Mouse (Mus musculus): ENCODE measurements around the gene Nufip2. TPM values are rescaled to one million over a fixed set of nuclear protein-coding genes. Genes with fewer than 3 reads are reported as not detected.
"Not testable (repeated sequence)": the region's sequence is repeated elsewhere in the genome, so short reads cannot be mapped to it uniquely, and the experiment has no call there.

Nufip2 gene
- 4.6 and 5.3 TPM in 2 replicates for polyA plus RNA-seq (2014; fragmentation: Nextera tagmentation; extraction: Ambion mirVana)

DNA sequence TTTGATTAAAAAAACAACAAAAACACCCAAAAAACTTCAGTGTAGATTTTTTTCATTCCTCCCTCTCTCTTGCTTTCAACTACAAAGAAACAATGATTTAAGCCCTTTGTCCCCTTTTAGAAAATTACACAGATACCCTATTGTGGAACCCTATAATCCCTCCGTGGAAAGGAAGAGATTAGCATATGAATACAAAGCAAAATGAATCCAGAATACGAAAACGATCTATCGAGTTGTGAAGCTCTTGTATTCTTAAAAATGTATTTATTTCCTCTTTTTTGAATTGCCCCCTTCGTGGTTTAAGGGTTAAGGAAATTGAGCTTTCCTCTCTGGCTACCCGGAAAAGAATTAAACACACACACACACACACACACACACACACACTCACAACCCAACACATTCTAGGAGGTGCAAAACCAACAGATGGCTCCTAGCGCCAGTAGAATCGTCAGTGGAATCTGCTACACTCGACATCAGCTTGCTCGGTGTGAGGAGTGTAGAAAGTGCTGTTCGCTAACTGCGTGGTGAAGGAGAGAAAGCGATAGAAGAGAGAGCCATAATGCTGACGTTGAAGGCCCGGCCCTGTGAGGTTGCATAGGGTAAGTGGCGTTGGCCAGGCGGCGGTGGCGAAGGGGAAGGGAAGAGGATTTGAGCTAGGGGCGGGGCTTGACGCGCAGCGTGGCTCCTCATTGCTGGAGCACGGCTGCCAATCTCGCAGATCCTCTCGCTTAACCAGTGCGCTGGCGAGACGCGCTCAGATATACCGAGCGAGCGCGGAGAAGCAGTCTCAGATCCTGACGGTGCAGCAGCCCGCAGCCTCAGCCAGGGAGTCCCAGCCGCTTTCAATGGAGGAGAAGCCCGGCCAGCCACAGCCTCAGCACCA is at the start of gene Nufip2:
TSS of gene Nufip2 (plus strand) at position 773 of the 883 bp plus-strand sequence.
- Histone ChIP-seq H3K4me3 (ENCODE audit: low read depth, low read length) (peak within 1 kb of the TSS; percentile 71), H3K4me1 (replicated peaks; ENCODE audit: control insufficient read depth, insufficient read depth, low read length) (peaks cover 4% of the 10 kb centered on the region), H3K9ac (ENCODE audit: low read depth, low read length) (peak within 1 kb of the TSS; percentile 98), H3K9me3 (ENCODE audit: control insufficient read depth, low read length) (no peaks in the 10 kb centered on the region), H3K4me2 (peak within 1 kb of the TSS; percentile 69), H3K36me3 (ENCODE audit: control insufficient read depth, insufficient read depth, low read length) (peaks cover 2% of the 10 kb centered on the region; the same call in 1 of the 2 replicates), H3K27ac (ENCODE audit: low read depth, low read length) (peak within 1 kb of the TSS; percentile 96), H3K27me3 (replicated peaks; ENCODE audit: control insufficient read depth, insufficient read depth, low read length) (no peaks in the 10 kb centered on the region)
- under 1% methylated on average over 38 of the region's 38 CpGs for WGBS
- ATAC-seq (replicated peaks; ENCODE audit: low FRiP score): peak; percentile 98
- DNase-seq (ENCODE audit: low spot score): peak; percentile 97

DNA sequence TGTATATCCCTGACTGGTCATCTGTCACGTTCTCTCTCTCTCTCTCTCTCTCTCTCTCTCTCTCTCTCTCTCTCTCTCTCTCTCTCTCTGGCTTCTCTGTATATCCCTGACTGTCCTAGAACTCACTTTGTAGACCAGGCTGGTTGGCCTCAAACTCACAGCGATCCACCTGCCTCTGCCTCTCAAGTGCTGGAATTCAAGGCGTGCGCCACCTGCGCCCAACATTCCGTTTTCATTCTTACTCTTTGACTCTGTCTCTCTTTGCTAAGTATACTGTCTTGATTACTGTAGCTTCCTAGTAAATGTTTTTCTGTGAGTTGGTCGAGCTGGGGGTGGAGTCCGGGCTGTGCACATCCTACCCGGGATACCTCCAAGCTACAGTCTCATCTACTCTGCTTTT is 44.6 kb upstream of the Nufip2 start:
- H3K4me1 ChIP-seq (replicated peaks; ENCODE audit: control insufficient read depth, insufficient read depth, low read length): no peaks in the 10 kb centered on the region
- 77% methylated on average over 9 of the region's 9 CpGs for WGBS
- no peak overlapping the region for H3K27ac ChIP-seq (ENCODE audit: low read depth, low read length)
- H3K27me3 ChIP-seq (replicated peaks; ENCODE audit: control insufficient read depth, insufficient read depth, low read length): no peaks in the 10 kb centered on the region
- ATAC-seq (replicated peaks; ENCODE audit: low FRiP score) (no peak), DNase-seq (ENCODE audit: low spot score) (no peak)
- H3K9me3 ChIP-seq (ENCODE audit: control insufficient read depth, low read length): no peaks in the 10 kb centered on the region
- H3K36me3 ChIP-seq (ENCODE audit: control insufficient read depth, insufficient read depth, low read length): no peaks in the 10 kb centered on the region
- no peak overlapping the region for H3K4me3 ChIP-seq (ENCODE audit: low read depth, low read length)
- no peak overlapping the region for H3K9ac ChIP-seq (ENCODE audit: low read depth, low read length)
- H3K4me2 ChIP-seq: no peak overlapping the region

DNA sequence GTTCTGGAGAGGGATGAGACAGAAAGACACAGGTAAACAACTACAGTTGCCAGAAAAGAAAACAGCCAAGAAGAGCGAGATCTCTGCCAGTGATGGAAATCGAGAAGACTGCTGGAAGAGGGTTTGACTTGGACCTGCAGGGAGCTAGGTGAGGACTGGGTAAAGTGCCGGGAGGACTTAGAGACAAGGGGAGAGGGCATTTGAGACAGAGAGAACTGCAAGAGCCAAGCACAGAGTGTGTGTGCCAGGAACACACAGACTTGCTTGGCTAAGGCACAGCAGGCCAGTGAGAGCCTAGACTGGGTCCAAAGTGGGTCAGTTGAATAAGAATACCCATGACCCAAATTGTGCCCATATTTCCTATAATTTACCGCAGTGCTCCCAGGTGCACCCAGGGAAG is 40.5 kb upstream of the Nufip2 start:
- no peaks in the 10 kb centered on the region for H3K9me3 ChIP-seq (ENCODE audit: control insufficient read depth, low read length)
- no peaks in the 10 kb centered on the region for H3K27me3 ChIP-seq (replicated peaks; ENCODE audit: control insufficient read depth, insufficient read depth, low read length)
- no peak overlapping the region for H3K9ac ChIP-seq (ENCODE audit: low read depth, low read length)
- no peak overlapping the region for H3K4me3 ChIP-seq (ENCODE audit: low read depth, low read length)
- H3K4me1 ChIP-seq (replicated peaks; ENCODE audit: control insufficient read depth, insufficient read depth, low read length): no peaks in the 10 kb centered on the region
- no peaks in the 10 kb centered on the region for H3K36me3 ChIP-seq (ENCODE audit: control insufficient read depth, insufficient read depth, low read length)
- 78% methylated on average over 4 of the region's 4 CpGs for whole genome bisulfite sequencing
- DNase-seq (ENCODE audit: low spot score) (no peak), ATAC-seq (replicated peaks; ENCODE audit: low FRiP score) (no peak)
- H3K27ac ChIP-seq (ENCODE audit: low read depth, low read length): no peak overlapping the region
- no peak overlapping the region for H3K4me2 ChIP-seq

DNA sequence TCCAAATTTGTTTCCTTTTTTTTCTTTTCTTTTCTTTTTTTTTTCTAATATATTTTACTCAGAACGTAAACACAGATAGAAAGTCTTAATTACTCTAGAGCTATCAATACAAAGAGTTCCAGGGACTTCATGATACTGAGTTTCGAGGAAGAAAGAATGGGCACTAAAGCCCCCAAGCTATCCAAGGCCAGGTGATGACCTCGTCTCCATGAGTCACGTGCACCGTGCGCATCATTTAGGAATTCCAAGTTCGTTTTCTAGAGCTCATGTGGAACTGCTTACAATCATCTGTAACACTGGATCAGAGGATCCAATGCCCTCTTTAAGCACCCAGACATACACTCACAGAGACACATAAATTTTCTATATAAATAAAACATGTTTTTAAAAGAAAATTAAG is 37.1 kb upstream of the Nufip2 start:
- Histone ChIP-seq H3K4me1 (replicated peaks; ENCODE audit: control insufficient read depth, insufficient read depth, low read length) (no peaks in the 10 kb centered on the region), H3K27me3 (replicated peaks; ENCODE audit: control insufficient read depth, insufficient read depth, low read length) (no peaks in the 10 kb centered on the region), H3K4me3 (ENCODE audit: low read depth, low read length) (no peak overlapping the region), H3K9ac (ENCODE audit: low read depth, low read length) (no peak overlapping the region), H3K27ac (ENCODE audit: low read depth, low read length) (no peak overlapping the region), H3K9me3 (ENCODE audit: control insufficient read depth, low read length) (no peaks in the 10 kb centered on the region), H3K36me3 (ENCODE audit: control insufficient read depth, insufficient read depth, low read length) (no peaks in the 10 kb centered on the region), H3K4me2 (no peak overlapping the region)
- ATAC-seq (replicated peaks; ENCODE audit: low FRiP score): no peak
- no peak for DNase-seq (ENCODE audit: low spot score)
- WGBS: 72% methylated on average over 7 of the region's 7 CpGs

DNA sequence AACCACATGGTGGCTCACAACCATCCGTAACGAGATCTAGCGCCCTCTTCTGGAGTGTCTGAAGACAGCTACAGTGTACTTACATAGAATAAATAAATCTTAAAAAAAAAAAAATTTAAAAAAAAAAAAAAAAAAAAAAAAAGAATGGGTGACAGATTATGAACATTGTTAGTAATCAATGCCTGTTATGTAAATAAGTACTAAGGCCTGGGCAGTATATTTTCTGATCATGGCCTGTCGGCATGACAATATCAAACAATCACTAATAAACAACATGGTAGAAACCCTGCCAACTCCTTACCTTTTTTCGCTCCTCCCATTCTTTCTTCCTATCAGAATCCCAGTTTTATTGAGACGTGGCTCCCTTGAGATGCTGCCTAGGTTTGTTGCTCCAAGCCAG is 33.5 kb upstream of the Nufip2 start:
- DNase-seq (ENCODE audit: low spot score) (no peak), ATAC-seq (replicated peaks; ENCODE audit: low FRiP score) (no peak)
- H3K27me3 ChIP-seq (replicated peaks; ENCODE audit: control insufficient read depth, insufficient read depth, low read length): no peaks in the 10 kb centered on the region
- H3K27ac ChIP-seq (ENCODE audit: low read depth, low read length): no peak overlapping the region
- H3K9ac ChIP-seq (ENCODE audit: low read depth, low read length): no peak overlapping the region
- no peaks in the 10 kb centered on the region for H3K36me3 ChIP-seq (ENCODE audit: control insufficient read depth, insufficient read depth, low read length)
- WGBS: 48% methylated on average over 6 of the region's 6 CpGs
- H3K4me1 ChIP-seq (replicated peaks; ENCODE audit: control insufficient read depth, insufficient read depth, low read length): no peaks in the 10 kb centered on the region
- H3K9me3 ChIP-seq (ENCODE audit: control insufficient read depth, low read length): no peaks in the 10 kb centered on the region
- no peak overlapping the region for H3K4me3 ChIP-seq (ENCODE audit: low read depth, low read length)
- no peak overlapping the region for H3K4me2 ChIP-seq

DNA sequence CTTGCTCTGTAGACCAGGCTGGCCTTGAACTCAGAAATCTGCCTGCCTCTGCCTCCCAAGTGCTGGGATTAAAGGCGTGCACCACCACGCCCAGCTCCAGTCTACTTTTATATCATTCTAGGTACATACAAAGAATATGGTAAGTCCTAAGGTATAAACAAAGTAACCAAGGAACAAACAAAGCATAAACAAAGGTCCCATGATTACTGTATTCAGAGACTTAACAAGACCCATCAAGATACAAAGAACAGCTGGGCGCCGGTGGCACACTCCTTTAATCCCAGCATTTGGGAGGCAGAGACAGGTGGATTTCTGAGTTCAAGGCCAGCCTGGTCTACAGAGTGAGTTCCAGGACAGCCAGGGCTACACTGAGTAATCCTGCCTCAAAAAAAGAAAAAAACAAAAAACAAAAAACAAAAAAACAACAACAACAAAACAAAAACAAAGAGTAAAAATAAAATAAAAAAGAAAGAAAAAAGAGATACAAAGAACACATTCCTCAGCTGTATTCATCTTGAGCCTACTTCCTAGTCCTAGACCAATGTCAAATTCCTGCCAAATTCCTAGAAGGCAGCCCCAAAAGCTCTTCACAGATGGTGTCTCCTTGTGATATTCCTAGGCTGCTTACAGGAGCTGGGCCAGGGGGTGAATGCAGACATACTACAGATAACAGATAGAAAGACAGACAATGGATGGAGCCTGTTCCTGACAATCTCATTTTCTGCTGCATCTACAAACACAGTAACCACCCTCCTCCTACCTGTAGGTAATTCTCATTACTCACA is 32.4 kb upstream of the Nufip2 start:
- H3K4me1 ChIP-seq (replicated peaks; ENCODE audit: control insufficient read depth, insufficient read depth, low read length); H3K27ac ChIP-seq (ENCODE audit: low read depth, low read length); H3K9ac ChIP-seq (ENCODE audit: low read depth, low read length); H3K9me3 ChIP-seq (ENCODE audit: control insufficient read depth, low read length); ATAC-seq (replicated peaks; ENCODE audit: low FRiP score); H3K27me3 ChIP-seq (replicated peaks; ENCODE audit: control insufficient read depth, insufficient read depth, low read length); H3K4me3 ChIP-seq (ENCODE audit: low read depth, low read length); H3K4me2 ChIP-seq; DNase-seq (ENCODE audit: low spot score); H3K36me3 ChIP-seq (ENCODE audit: control insufficient read depth, insufficient read depth, low read length): not testable (repeated sequence)
- 94% methylated on average over 4 of the region's 4 CpGs for WGBS

DNA sequence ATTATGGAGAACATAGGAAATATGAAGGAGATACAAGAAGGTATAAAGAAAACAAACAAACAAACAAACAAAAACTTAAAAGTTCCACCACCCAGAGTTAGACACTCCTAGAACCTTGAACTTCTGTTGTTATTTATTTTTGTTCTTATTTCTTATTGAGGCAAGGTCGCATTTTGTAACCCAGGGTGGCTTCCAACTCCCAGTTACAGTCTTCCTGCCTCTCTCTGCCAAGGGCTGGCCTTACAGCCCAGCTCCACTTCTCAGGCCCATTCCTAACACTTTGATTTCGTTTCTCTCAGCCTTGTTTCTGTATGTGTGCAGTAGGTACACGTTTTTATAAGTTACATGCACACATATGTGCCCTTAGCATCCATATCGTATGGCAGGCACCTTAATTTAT is 26.0 kb upstream of the Nufip2 start:
- no peak overlapping the region for H3K9ac ChIP-seq (ENCODE audit: low read depth, low read length)
- 56% methylated on average over 4 of the region's 4 CpGs for WGBS
- H3K4me3 ChIP-seq (ENCODE audit: low read depth, low read length): no peak overlapping the region
- H3K9me3 ChIP-seq (ENCODE audit: control insufficient read depth, low read length): no peaks in the 10 kb centered on the region
- H3K4me1 ChIP-seq (replicated peaks; ENCODE audit: control insufficient read depth, insufficient read depth, low read length): no peaks in the 10 kb centered on the region
- no peak overlapping the region for H3K27ac ChIP-seq (ENCODE audit: low read depth, low read length)
- H3K36me3 ChIP-seq (ENCODE audit: control insufficient read depth, insufficient read depth, low read length): no peaks in the 10 kb centered on the region
- ATAC-seq (replicated peaks; ENCODE audit: low FRiP score) (no peak), DNase-seq (ENCODE audit: low spot score) (no peak)
- no peak overlapping the region for H3K4me2 ChIP-seq
- no peaks in the 10 kb centered on the region for H3K27me3 ChIP-seq (replicated peaks; ENCODE audit: control insufficient read depth, insufficient read depth, low read length)

DNA sequence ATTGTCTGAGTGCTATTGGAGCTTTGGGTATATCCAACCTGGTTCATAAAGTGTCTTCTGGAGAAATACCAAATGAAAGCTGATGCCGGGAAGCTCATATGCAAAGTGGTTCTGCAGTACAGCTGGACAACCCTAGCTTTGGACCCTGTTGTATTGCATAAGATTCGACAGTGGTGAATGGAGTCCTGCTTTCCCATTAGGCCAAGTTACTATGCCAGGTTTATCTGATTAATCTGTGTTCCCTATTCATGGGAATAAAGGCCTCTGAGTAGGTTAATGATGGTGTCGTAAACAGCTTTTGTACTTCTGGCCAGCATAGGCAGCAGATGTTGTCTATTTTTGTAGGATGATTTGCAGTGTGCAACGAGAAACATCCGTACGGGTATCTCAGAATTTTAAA is 22.3 kb upstream of the Nufip2 start:
- no peaks in the 10 kb centered on the region for H3K4me1 ChIP-seq (replicated peaks; ENCODE audit: control insufficient read depth, insufficient read depth, low read length)
- H3K27ac ChIP-seq (ENCODE audit: low read depth, low read length): no peak overlapping the region
- H3K27me3 ChIP-seq (replicated peaks; ENCODE audit: control insufficient read depth, insufficient read depth, low read length): no peaks in the 10 kb centered on the region
- H3K9me3 ChIP-seq (ENCODE audit: control insufficient read depth, low read length): no peaks in the 10 kb centered on the region
- DNase-seq (ENCODE audit: low spot score) (no peak), ATAC-seq (replicated peaks; ENCODE audit: low FRiP score) (no peak)
- no peak overlapping the region for H3K9ac ChIP-seq (ENCODE audit: low read depth, low read length)
- no peak overlapping the region for H3K4me3 ChIP-seq (ENCODE audit: low read depth, low read length)
- H3K36me3 ChIP-seq (ENCODE audit: control insufficient read depth, insufficient read depth, low read length): no peaks in the 10 kb centered on the region
- no peak overlapping the region for H3K4me2 ChIP-seq
- WGBS: 88% methylated on average over 6 of the region's 6 CpGs
